Mouse (Mus musculus) CH12.LX (cell line): ENCODE results near the gene Ttc13. TPM values are rescaled to one million over a fixed set of nuclear protein-coding genes. Genes with fewer than 3 reads are reported as not detected.

ENCODE experiments used
- DNase-seq: peaks from one replicate; pipeline ENCODE4 v3.0.0-alpha.2; 2013; ENCODE audit errors: extremely low read depth
- H3K27ac ChIP-seq: 2 replicates; pipeline ENCODE4 v1.5.1; 2012; ENCODE audit warnings: low read depth, mild to moderate bottlenecking, control low read depth, moderate library complexity; ENCODE audit not compliant: insufficient read depth
- H3K27me3 ChIP-seq: replicated peaks from 2 replicates; pipeline ENCODE3; 2012; ENCODE audit warnings: inconsistent platforms
- H3K36me3 ChIP-seq, 2 experiments: replicated peaks in 1 of 2; 2 replicates each; pipeline versions ENCODE3 to v1.6.1; 2012; ENCODE audit warnings: inconsistent platforms in 1 of 2, low read length in 1 of 2, mild to moderate bottlenecking in 1 of 2, mixed read lengths in 1 of 2, moderate library complexity in 1 of 2; ENCODE audit not compliant: control insufficient read depth in 1 of 2, insufficient read depth in 1 of 2
- H3K4me1 ChIP-seq, 2 experiments: 2 replicates each; pipeline ENCODE4 v1.6.1; 2012; ENCODE audit warnings: inconsistent platforms in 1 of 2, moderate library complexity in 1 of 2; ENCODE audit not compliant: insufficient read depth in 2 of 2, control insufficient read depth in 1 of 2
- H3K4me2 ChIP-seq: 2 replicates; pipeline ENCODE4 v1.6.1; 2012; ENCODE audit warnings: low read depth, mild to moderate bottlenecking, control low read depth; ENCODE audit not compliant: poor library complexity, insufficient read depth, severe bottlenecking
- H3K4me3 ChIP-seq, 3 experiments: fragments of 150-350 bp in 1 of 3; sonication (generic) in 1 of 3; replicated peaks in 1 of 3; 2 replicates each; pipeline versions ENCODE3 to v1.5.1; 2011 to 2012; ENCODE audit warnings: low read depth in 2 of 3, low read length in 2 of 3, mild to moderate bottlenecking in 2 of 3, moderate library complexity in 2 of 3, control low read depth in 1 of 3, improper control_type of control experiment in 1 of 3, inconsistent platforms in 1 of 3, mixed read lengths in 1 of 3; ENCODE audit not compliant: poor library complexity in 1 of 3
- H3K79me2 ChIP-seq: replicated peaks from 2 replicates; pipeline ENCODE4 v1.6.1; 2012; ENCODE audit warnings: mild to moderate bottlenecking, moderate library complexity; ENCODE audit not compliant: control insufficient read depth, poor library complexity, insufficient read depth, severe bottlenecking; ENCODE audit errors: extremely low read depth
- H3K9ac ChIP-seq: 2 replicates; pipeline ENCODE4 v1.6.1; 2012; ENCODE audit warnings: low read depth, mild to moderate bottlenecking, control low read depth, moderate library complexity; ENCODE audit not compliant: insufficient read depth
- H3K9me3 ChIP-seq: replicated peaks from 2 replicates; pipeline ENCODE3; 2012; ENCODE audit warnings: low read length, inconsistent platforms, mixed read lengths
- CTCF ChIP-seq, 2 experiments: IDR thresholded peaks in 1 of 2; conservative IDR thresholded peaks in 1 of 2; 2 replicates each; pipeline ENCODE4 v1.5.1; 2011 to 2012; ENCODE audit warnings: low read depth in 2 of 2, low read length in 2 of 2, improper control_type of control experiment in 1 of 2, inconsistent platforms in 1 of 2, mild to moderate bottlenecking in 1 of 2, moderate library complexity in 1 of 2
- E2F4 ChIP-seq: IDR thresholded peaks from 2 replicates; pipeline ENCODE4 v1.6.1; 2011; ENCODE audit warnings: low read depth, low read length, improper control_type of control experiment; ENCODE audit not compliant: insufficient replicate concordance
- ELF1 ChIP-seq: IDR thresholded peaks from 2 replicates; pipeline ENCODE4 v1.6.1; 2014; ENCODE audit warnings: low read depth, mild to moderate bottlenecking, inconsistent platforms, low read length, improper control_type of control experiment
- GABPA ChIP-seq: IDR thresholded peaks from 2 replicates; pipeline ENCODE4 v1.6.1; 2012; ENCODE audit warnings: low read depth, low read length, improper control_type of control experiment, inconsistent platforms; ENCODE audit not compliant: insufficient replicate concordance
- IRF4 ChIP-seq: IDR thresholded peaks from 2 replicates; pipeline ENCODE4 v1.6.1; 2014; ENCODE audit warnings: low read depth, mild to moderate bottlenecking, inconsistent platforms, low read length, improper control_type of control experiment
- MAX ChIP-seq: IDR thresholded peaks from 2 replicates; pipeline ENCODE4 v1.6.1; 2011; ENCODE audit warnings: low read length, improper control_type of control experiment
- MYC ChIP-seq: IDR thresholded peaks from 2 replicates; pipeline ENCODE4 v1.6.1; 2011; ENCODE audit warnings: low read depth, mild to moderate bottlenecking, improper control_type of control experiment, low read length
- POLR2A ChIP-seq: IDR thresholded peaks from 2 replicates; pipeline ENCODE4 v1.6.1; 2011; ENCODE audit warnings: low read depth, mild to moderate bottlenecking, improper control_type of control experiment, low read length
- POLR2AphosphoS2 ChIP-seq: IDR thresholded peaks from 2 replicates; pipeline ENCODE4 v1.6.1; 2011; ENCODE audit warnings: low read depth, low read length, improper control_type of control experiment
- RAD21 ChIP-seq: IDR thresholded peaks from 2 replicates; pipeline ENCODE4 v1.6.1; 2011; ENCODE audit warnings: low read depth, mild to moderate bottlenecking, low read length, improper control_type of control experiment, moderate library complexity
- RCOR1 ChIP-seq: conservative IDR thresholded peaks from 2 replicates; pipeline ENCODE4 v1.6.1; 2012; ENCODE audit warnings: low read depth, mild to moderate bottlenecking, inconsistent platforms, low read length, improper control_type of control experiment
- ZC3H11A ChIP-seq: IDR thresholded peaks from 2 replicates; pipeline ENCODE4 v1.6.1; 2012; ENCODE audit warnings: low read depth, mild to moderate bottlenecking, inconsistent platforms, low read length, improper control_type of control experiment
- ZNF384 ChIP-seq: IDR thresholded peaks from 2 replicates; pipeline ENCODE4 v1.6.1; 2012; ENCODE audit warnings: low read depth, low read length, improper control_type of control experiment, inconsistent platforms
- dilution Hi-C: fragments of 300-500 bp; cut with MboI; formaldehyde crosslinking; loops from 2 replicates; pipeline ENCODE4 v1.14.3; 2020; ENCODE audit warnings: low sequenced_read_pairs; ENCODE audit not compliant: extremely low pct_unique_long_range_greater_than_20kb, extremely low pct_ligation_motif_present
- in situ Hi-C: fragments of 300-500 bp; cut with MboI; formaldehyde crosslinking; loops from 3 replicates; pipeline ENCODE4 v1.14.3; 2019; ENCODE audit warnings: low sequenced_read_pairs, low pct_ligation_motif_present, low pct_unique_long_range_greater_than_20kb, mixed read lengths
- polyA plus RNA-seq: library from polyadenylated mRNA; unstranded; fragments of >175 nt; gene quantifications from 2 replicates; pipeline ENCODE4 v1.2.1, GENCODE M21; 2012; ENCODE audit warnings: low read depth; ENCODE audit not compliant: insufficient read length
- total RNA-seq, 2 experiments: library from RNA; depleted of rRNA; stranded (reverse); fragments of 300-350 nt in 1 of 2; fragments of >200 nt in 1 of 2; gene quantifications; 2 replicates each; pipeline ENCODE4 v1.2.3; 2012 to 2014

Gene Ttc13
- total and polyA plus RNA-seq, 3 experiments, result 30.8 to 33.6 (median 33.5) TPM

DNA sequence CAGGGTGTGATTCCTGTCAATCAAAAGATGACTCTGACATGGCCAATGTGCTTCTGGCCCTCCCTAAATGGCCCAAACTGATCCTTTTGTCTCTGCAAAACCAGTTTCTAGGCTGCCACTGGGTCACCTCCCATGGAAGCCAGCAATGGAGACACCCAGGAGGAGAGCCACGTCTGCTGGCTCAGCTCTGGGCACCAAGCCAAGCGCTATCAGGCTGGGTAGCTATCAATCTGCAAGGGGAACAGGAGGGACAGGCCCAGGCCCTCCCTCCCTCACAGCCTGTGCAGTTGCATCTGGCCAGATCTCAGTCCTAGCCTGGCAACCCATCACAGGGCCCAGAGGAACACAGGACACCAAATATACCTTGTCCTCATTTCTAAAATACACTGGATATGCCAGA, 63.4 kb downstream of the Ttc13 start:
- TF ChIP-seq POLR2AphosphoS2, result no peak
- no peak for TF ChIP-seq POLR2A
- no peak for TF ChIP-seq CTCF (conservative IDR thresholded peaks at IDR 0.05 in 1 of 2, IDR thresholded peaks at IDR 0.05 in 1 of 2; ENCODE audit: low read depth in 2 of 2, low read length in 2 of 2)
- TF ChIP-seq MYC, result no peak
- no peak for TF ChIP-seq IRF4
- TF ChIP-seq ELF1, result no peak
- no peak for TF ChIP-seq RAD21
- no peak for TF ChIP-seq MAX
- no peak for TF ChIP-seq ZC3H11A
- no peak for TF ChIP-seq ZNF384
- no peak for TF ChIP-seq RCOR1
- Histone ChIP-seq H3K9me3 (no peaks in the 10 kb centered on the region), H3K9ac (no peak overlapping the region), H3K4me2 (no peak overlapping the region), H3K27ac (no peak overlapping the region), H3K36me3 (peaks cover 0 to 23% of the 10 kb centered on the region in 2 experiments), H3K4me1 (peaks cover 4 to 13% of the 10 kb centered on the region in 2 experiments; a peak in 2 of 4 replicates), H3K27me3 (no peaks in the 10 kb centered on the region), H3K4me3 (no peak overlapping the region), H3K79me2 (no peaks in the 10 kb centered on the region)
- no peak for DNase-seq
- in situ Hi-C loops, result no loop called here
- dilution Hi-C loops, result no loop called here

DNA sequence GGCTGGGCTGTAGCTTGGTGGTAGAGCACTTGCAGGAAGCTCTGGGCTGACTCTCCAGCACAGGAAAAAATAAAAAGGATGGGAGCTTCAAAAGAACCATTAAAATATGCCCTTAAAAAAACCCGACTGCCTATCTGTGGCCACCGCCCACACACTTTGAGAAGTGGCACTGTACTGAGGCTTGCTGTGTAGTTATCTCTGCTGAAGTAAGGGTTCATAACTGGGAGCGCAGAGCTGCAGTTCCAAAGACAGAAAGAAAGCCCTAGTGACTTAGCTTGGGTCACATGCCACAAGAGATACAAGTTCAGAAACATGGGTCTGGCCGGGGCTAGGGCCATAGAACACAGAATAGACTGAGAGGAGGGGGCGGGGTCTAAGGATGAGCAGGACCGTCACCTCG, 63.8 kb downstream of the Ttc13 start:
- Histone ChIP-seq H3K79me2 (no peaks in the 10 kb centered on the region), H3K9me3 (no peaks in the 10 kb centered on the region), H3K36me3 (peaks cover 0 to 23% of the 10 kb centered on the region in 2 experiments), H3K4me3 (no peak overlapping the region), H3K9ac (no peak overlapping the region), H3K27me3 (no peaks in the 10 kb centered on the region), H3K4me1 (peaks cover 4 to 13% of the 10 kb centered on the region in 2 experiments; a peak in 1 of 4 replicates), H3K27ac (no peak overlapping the region), H3K4me2 (no peak overlapping the region)
- DNase-seq, result no peak
- in situ Hi-C loops (no loop called here), dilution Hi-C loops (no loop called here)
- no peak for TF ChIP-seq MAX
- no peak for TF ChIP-seq E2F4
- no peak for TF ChIP-seq RAD21
- no peak for TF ChIP-seq GABPA
